Mouse (Mus musculus): ENCODE measurements around the gene Golga2. TPM values are rescaled to one million over a fixed set of nuclear protein-coding genes. Genes with fewer than 3 reads are reported as not detected.
"Not testable (repeated sequence)": the region's sequence is repeated elsewhere in the genome, so short reads cannot be mapped to it uniquely, and the experiment has no call there.

Golga2 gene
- polyA plus RNA-seq, 1 experiment from 2014 or later, result 70.8 TPM

DNA sequence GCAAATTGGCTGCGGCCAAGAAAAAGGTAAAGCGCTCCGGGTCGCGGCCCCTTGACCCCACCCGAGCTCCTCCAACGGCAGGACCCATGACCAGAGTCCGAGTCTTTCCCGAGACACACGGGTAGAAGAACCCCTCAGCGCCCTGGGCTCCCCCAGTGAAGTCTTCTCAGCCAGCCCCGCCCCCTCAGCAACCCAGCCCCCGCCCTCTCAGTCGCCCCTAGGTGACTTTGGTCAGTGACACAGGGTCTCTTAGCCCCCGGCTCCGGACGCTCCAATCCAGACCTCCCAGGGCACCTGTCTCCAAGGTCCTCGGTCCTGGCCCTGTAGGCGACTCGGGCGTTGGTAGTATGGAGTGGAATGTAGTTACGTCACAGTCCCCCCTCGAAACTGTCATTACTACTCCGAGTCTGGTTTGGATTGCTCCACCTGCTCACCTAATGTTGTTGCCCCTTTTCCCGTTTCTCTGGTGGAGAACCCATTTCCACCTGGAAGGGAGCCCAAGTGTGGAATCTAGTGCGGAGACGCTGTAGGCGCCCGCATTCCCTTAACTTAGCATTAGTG is 1.3 kb downstream of the Golga2 start:
- DNase-seq (ENCODE audit: low read depth, low spot score), result no peak
- no peak for TF ChIP-seq CTCF (IDR thresholded peaks at IDR 0.05)
- H3K27me3 ChIP-seq, result no peaks in the 10 kb centered on the region
- POLR2A ChIA-PET, result no interaction called here
- ATAC-seq, result peak; percentile 22
- CTCF ChIA-PET, result interaction anchor here (1.3 to 1.5 kb wide), 2 partner anchors 19 to 28 kb away, joined by 3 read pairs; no protein-coding TSS in a partner anchor
- in situ Hi-C loops (cut with MboI; ENCODE audit: low pct_unique_long_range_greater_than_20kb), result loop anchor here (5.0 kb wide), 1 partner anchor 151 kb away; no protein-coding TSS in a partner anchor

GRCm38 (mm10) chr2:32289578-32289977 is 2.4 kb downstream of the Golga2 start:
- H3K27me3 ChIP-seq, result no peaks in the 10 kb centered on the region
- in situ Hi-C loops (cut with MboI; ENCODE audit: low pct_unique_long_range_greater_than_20kb), result loop anchor here (5.0 kb wide), 1 partner anchor 152 kb away; no protein-coding TSS in a partner anchor
- TF ChIP-seq CTCF (IDR thresholded peaks at IDR 0.05), result peak; percentile 71
- POLR2A ChIA-PET, result interaction anchor here (0.9 kb wide), 1 partner anchor 72 kb away, joined by 3 read pairs; no protein-coding TSS in a partner anchor
- DNase-seq (ENCODE audit: low read depth, low spot score), result no peak
- CTCF ChIA-PET, result interaction anchor here (0.7 to 1.8 kb wide), 3 partner anchors 8 to 14 kb away, joined by 3 to 4 read pairs (median 3); no protein-coding TSS in a partner anchor
- ATAC-seq, result no peak

DNA sequence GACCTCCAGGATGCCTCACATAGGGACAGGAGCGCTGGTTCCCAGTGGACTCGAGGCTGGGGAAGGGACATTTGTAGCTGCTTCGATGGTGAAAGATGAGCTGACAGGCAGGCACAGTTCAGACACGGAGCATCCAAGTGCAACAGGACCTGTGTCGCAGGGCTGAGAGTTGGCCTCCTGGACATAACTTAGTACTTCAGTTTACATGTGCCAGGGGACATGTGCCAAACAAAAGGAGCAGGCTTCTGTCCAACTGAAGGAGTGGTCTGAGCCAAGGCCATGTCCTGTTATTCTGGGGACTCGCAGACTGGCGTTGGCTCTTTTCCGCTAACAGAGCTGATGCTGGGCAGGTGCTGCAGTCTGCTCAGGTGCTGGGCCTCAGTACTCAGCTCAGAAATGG is 7.2 kb downstream of the Golga2 start:
- CTCF ChIA-PET, result interaction anchor here (1.3 kb wide), 1 partner anchor 14 kb away, joined by 3 read pairs; no protein-coding TSS in a partner anchor
- TF ChIP-seq CTCF (IDR thresholded peaks at IDR 0.05), result no peak
- in situ Hi-C loops (cut with MboI; ENCODE audit: low pct_unique_long_range_greater_than_20kb), result no loop called here
- ATAC-seq, result no peak
- no peak for DNase-seq (ENCODE audit: low read depth, low spot score)
- POLR2A ChIA-PET, result no interaction called here
- no peaks in the 10 kb centered on the region for H3K27me3 ChIP-seq

GRCm38 (mm10) chr2:32295285-32295684 is 8.1 kb downstream of the Golga2 start:
- no peak for ATAC-seq
- H3K27me3 ChIP-seq, result no peaks in the 10 kb centered on the region
- no peak for DNase-seq (ENCODE audit: low read depth, low spot score)
- CTCF ChIA-PET, result interaction anchor here (1.8 kb wide), 1 partner anchor 9 kb away, joined by 10 read pairs; no protein-coding TSS in a partner anchor
- TF ChIP-seq CTCF (IDR thresholded peaks at IDR 0.05), result no peak
- POLR2A ChIA-PET, result interaction anchor here (0.6 to 1.2 kb wide), 2 partner anchors 10 to 366 kb away, joined by 3 to 8 read pairs; no protein-coding TSS in a partner anchor
- in situ Hi-C loops (cut with MboI; ENCODE audit: low pct_unique_long_range_greater_than_20kb), result no loop called here

GRCm38 (mm10) chr2:32295842-32296241 is 8.7 kb downstream of the Golga2 start:
- DNase-seq (ENCODE audit: low read depth, low spot score); in situ Hi-C loops (cut with MboI; ENCODE audit: low pct_unique_long_range_greater_than_20kb); H3K27me3 ChIP-seq; ATAC-seq: not testable (repeated sequence)
- ChIA-PET CTCF (interaction anchor here (1.8 kb wide), 1 partner anchor 9 kb away, joined by 10 read pairs; no protein-coding TSS in a partner anchor), POLR2A (interaction anchor here (0.6 to 1.2 kb wide), 2 partner anchors 9 to 366 kb away, joined by 3 to 8 read pairs; no protein-coding TSS in a partner anchor)

DNA sequence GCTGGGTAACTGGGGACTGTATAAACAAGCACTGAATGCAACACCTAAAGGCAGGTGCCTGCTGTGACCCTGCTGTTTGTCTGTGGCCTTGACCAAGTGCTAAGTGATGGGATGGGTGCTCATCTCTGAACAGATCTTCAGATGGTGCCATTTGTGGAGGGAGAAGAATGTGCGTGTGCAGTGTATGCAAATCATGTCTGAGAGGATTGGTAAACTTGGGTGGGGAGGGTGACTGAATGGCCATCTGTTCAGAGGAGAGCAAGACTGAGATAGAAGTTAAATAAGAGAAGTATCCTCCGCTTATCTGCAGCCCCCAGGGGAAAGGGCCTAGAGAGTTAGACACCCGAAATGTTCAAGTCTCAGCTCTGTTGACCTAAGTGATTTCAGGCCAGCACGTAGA is 12.3 kb downstream of the Golga2 start:
- no peak for TF ChIP-seq CTCF (IDR thresholded peaks at IDR 0.05)
- no peak for ATAC-seq
- POLR2A ChIA-PET, result no interaction called here
- DNase-seq (ENCODE audit: low read depth, low spot score), result no peak
- CTCF ChIA-PET, result no interaction called here
- in situ Hi-C loops (cut with MboI; ENCODE audit: low pct_unique_long_range_greater_than_20kb), result no loop called here
- no peaks in the 10 kb centered on the region for H3K27me3 ChIP-seq

- DNase-seq (ENCODE audit: low read depth, low spot score) (no peak), ATAC-seq (no peak)
- ChIA-PET CTCF (interaction anchor here (0.8 to 1.6 kb wide), 4 partner anchors 10 to 60 kb away, joined by 3 read pairs; no protein-coding TSS in a partner anchor), POLR2A (no interaction called here)
- TF ChIP-seq CTCF (IDR thresholded peaks at IDR 0.05), result no peak
- in situ Hi-C loops (cut with MboI; ENCODE audit: low pct_unique_long_range_greater_than_20kb), result no loop called here
- no peaks in the 10 kb centered on the region for H3K27me3 ChIP-seq
These were observed 15.8 kb downstream of the Golga2 start for GRCm38 (mm10) chr2:32302952-32303351.

GRCm38 (mm10) chr2:32304145-32304832 is 17.1 kb downstream of the Golga2 start:
- no peak for TF ChIP-seq CTCF (IDR thresholded peaks at IDR 0.05)
- DNase-seq (ENCODE audit: low read depth, low spot score) (no peak), ATAC-seq (peak; percentile 28)
- in situ Hi-C loops (cut with MboI; ENCODE audit: low pct_unique_long_range_greater_than_20kb), result no loop called here
- H3K27me3 ChIP-seq, result no peaks in the 10 kb centered on the region
- ChIA-PET CTCF (interaction anchor here (1.0 to 1.8 kb wide), 9 partner anchors 9 to 182 kb away, joined by 3 to 10 read pairs (median 4); no protein-coding TSS in a partner anchor), POLR2A (interaction anchor here (0.8 to 1.8 kb wide), 3 partner anchors 8 to 14 kb away, joined by 3 to 7 read pairs (median 3); no protein-coding TSS in a partner anchor)

DNA sequence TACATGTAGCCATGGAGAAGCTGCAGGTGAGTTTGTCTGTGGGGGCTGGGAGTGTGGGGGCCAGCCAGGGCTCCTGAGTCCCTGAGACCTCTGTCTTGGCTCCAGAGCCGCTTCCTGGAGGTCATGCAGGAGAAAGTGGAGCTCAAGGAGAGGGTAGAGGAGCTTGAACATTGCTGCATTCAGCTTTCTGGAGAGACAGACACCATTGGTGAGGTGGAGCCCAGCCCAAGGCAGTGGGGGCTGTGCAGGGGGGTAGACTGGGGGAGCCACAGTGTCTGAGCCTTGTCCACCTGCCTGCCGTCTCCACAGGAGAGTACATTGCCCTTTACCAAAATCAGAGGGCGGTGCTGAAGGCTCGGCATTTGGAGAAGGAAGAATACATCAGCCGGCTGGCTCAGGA is 18.5 kb downstream of the Golga2 start:
- in situ Hi-C loops (cut with MboI; ENCODE audit: low pct_unique_long_range_greater_than_20kb), result no loop called here
- DNase-seq (ENCODE audit: low read depth, low spot score) (no peak), ATAC-seq (no peak)
- CTCF ChIA-PET, result interaction anchor here (1.2 to 1.8 kb wide), 3 partner anchors 17 to 57 kb away, joined by 3 to 7 read pairs (median 4); no protein-coding TSS in a partner anchor
- no peak for TF ChIP-seq CTCF (IDR thresholded peaks at IDR 0.05)
- POLR2A ChIA-PET, result interaction anchor here (0.6 kb wide), 1 partner anchor 19 kb away, joined by 3 read pairs; no protein-coding TSS in a partner anchor
- no peaks in the 10 kb centered on the region for H3K27me3 ChIP-seq

GRCm38 (mm10) chr2:32306176-32306575 is 19.0 kb downstream of the Golga2 start:
- POLR2A ChIA-PET, result interaction anchor here (0.6 kb wide), 1 partner anchor 19 kb away, joined by 3 read pairs; no protein-coding TSS in a partner anchor
- ATAC-seq (no peak), DNase-seq (ENCODE audit: low read depth, low spot score) (no peak)
- CTCF ChIA-PET, result no interaction called here
- in situ Hi-C loops (cut with MboI; ENCODE audit: low pct_unique_long_range_greater_than_20kb), result no loop called here
- no peak for TF ChIP-seq CTCF (IDR thresholded peaks at IDR 0.05)
- H3K27me3 ChIP-seq, result no peaks in the 10 kb centered on the region
